Mouse (Mus musculus): ENCODE data around the gene Slfn5.
"Not testable (repeated sequence)": the region's sequence is repeated elsewhere in the genome, so short reads cannot be mapped to it uniquely, and the experiment has no call there.

The Slfn5 gene

DNA sequence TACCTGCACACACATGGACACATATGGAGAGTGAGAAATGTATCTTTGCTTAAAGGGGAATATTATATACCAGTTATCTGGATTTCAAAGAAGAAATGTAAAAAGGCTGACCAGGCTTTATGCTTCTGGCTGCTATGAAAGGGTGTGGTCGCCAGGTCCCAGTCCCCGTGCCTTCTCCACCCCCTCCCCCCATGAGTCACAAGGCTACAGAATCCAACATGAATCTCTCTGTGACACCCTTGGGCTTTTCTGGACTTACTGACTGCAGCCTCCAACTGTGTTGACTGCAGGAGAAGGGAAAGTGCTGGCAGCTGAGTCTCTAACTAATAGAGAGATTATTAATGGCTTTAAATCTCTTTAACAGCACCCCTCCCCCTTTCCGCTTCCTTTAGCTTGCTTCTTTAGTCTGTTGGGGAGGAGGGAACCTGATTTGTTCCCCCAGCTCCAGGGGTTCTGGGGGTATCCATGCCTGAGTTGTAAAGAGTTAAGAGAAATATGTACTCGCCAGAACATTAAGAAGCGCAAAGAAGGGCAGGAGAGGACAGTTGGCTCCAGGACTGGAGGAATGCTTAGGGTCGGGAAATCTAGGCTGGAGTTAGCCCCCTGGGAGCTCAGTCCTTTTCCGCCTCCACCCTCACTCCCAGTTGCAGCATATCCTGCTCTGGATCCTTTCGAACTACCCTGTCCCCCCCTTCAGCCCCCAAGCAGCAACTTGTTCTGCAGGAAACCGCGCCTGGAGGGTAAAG is at the start of gene Slfn5:
Gene Slfn5, plus strand, starts transcription at position 614 of the 746 bp plus-strand sequence.
- DNase-seq (ENCODE audit: extremely low spot score): peak; percentile 8

DNA sequence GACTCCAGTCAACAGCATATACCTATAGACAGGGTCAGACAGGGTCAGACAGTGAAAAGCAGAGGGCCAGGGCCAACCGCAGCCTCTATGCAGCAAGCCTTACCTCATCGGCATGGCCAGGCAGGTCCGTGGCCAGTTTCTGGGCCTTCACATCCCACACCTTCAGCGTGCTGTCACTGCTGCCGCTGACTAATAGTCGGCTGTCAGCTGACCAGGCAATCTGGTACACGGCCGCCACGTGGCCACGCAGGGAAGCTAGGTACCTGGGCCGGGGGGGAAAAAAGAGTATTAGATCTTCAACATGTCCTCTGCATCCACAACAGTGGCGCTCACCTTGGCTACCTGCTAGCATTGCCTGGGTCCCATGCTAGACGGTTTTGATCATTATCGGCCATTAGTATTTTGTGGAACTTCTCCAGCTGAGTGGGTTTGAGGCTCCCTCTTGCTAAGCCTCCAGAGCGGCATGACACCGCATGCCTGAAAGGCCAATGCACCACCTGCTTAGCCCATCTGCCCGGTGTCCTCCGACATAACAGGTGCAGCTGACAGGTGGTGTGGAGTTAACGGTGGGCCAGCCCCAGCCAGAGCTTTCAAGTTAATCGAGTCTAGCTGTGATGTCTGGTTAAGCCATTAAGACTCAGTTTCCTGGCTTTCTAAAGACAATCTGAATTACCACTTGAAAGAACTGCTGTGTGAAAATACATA is 49.4 kb upstream of the Slfn5 start:
- no peak for DNase-seq (ENCODE audit: extremely low spot score)

DNA sequence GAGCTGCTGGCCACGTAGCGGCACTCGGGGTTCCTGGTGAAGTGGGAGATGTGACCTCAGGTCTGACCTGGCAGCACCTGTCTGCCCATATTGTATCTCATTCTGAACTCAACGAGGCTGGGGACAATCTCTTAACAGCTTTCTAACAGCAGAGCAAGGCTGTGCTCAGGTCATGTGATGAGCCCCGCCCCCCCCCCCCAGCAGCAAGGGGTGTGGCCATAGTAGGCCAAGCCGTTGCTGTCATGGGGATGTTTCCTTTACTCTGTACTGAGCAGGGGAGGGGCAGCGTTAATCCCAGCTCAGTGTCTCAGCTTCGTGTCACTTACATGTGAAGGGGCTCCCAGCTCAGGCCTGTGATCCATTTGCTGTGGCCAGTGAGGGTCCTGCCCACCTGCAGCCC is 46.2 kb upstream of the Slfn5 start:
- DNase-seq (ENCODE audit: extremely low spot score): no peak

DNA sequence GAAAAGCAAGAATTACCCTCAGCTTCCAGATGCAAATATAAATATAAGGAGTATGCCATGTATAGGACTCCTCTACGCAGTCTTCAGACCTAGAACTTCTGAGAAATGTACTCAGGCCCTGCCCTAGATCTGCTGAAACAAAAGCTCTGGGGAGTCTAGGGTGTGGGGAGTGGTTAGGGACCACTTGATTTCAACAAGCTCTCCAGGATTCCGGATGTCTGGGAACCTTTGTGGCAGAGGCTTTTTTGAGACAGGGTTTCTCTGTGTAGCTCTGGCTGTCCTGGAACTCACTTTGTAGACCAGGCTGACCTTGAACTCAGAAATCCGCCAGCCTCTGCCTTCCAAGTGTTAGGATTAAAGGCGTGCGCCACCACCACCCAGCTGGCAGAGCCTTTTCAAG is 45.3 kb upstream of the Slfn5 start:
- no peak for DNase-seq (ENCODE audit: extremely low spot score)

DNA sequence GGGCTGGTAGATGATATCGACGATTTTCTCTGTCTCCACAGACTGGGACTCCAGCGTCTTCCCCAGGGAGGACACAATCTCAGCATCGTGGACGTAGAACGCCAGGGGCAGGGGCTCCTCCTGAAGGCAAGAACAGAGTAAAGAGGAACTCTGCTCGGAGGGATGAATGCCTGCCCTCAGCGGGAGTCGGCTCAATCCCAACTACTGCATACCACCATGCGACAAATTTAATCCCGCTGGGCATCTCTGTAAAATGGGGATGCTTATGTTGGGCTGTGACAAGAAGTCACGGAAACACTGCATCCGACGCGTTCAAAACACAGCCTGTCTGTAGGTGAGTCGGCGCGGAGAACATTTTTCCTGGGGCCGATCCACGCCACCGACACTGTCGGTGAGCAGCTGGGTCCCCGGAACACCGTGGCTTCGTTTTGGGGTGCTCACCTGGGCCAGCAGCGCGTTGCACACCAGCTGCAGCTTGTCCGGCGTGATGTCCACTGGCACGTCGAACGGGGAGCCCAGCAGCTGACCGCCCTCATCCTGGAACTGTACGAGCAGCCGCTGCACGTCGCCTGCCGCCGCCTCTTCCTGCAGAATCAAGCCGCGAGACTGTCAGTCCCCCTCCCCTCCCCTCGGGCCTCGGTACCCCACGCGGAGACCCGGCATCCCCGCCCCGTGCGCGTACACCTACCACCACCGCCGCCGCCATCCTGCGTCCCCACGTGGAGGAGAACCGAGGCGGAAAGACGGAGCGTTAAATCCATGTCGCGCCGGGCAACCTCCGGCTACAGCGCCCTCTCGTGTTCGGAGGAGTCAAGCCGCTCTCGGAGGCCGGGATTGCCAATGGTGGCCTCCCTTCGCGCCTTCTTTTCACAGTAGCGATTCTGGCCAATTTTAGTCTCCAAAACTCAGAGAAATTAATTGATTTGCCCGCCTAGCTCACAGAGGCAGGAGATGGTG is 43.2 kb upstream of the Slfn5 start, which contains the start of gene Nle1:
Gene Nle1, minus strand, starts transcription at position 761 of the 957 bp plus-strand sequence.
- DNase-seq (ENCODE audit: extremely low spot score): peak; percentile 94

DNA sequence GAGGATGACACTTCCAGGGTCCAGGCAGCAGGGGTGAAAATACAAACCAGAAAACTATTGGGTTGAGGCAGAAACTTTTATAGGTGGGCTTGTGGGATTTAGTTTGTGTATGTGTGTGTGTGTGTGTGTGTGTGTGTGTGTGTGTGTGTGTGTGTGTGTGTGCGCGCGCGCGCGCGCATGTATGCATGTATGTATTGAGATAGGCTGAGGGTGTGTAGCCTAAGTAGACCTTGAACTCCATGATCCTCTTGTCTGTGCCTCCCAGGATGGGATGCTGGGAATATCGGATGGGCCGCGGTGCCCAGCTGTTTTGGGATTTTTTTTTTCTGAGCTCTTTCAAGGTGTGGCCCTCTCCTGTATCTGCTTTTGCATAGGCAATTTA is 42.5 kb upstream of the Slfn5 start:
- no peak for DNase-seq (ENCODE audit: extremely low spot score)

DNA sequence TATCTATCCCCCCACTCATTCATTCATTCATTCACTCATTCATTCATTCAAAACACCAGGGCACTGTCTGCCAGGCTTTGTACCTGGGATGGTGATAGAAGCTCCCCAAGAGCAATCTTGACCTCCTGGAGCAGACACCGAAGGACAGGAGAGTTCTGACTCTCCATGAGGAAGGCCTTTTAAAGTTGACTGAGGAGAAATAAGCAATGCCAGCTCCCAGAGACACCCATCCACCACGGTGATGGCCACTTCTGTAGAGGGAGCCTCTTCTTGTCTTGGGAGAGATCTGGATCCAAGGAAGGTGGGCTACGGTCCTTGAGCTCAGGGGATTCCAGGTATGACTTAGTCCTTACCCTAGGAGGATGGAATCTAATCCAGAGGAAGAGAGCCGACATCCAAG is 40.9 kb upstream of the Slfn5 start, which contains the start of gene Unc45b:
Gene Unc45b, plus strand, starts transcription at position 301 of the 400 bp plus-strand sequence.
- DNase-seq (ENCODE audit: extremely low spot score): no peak

DNA sequence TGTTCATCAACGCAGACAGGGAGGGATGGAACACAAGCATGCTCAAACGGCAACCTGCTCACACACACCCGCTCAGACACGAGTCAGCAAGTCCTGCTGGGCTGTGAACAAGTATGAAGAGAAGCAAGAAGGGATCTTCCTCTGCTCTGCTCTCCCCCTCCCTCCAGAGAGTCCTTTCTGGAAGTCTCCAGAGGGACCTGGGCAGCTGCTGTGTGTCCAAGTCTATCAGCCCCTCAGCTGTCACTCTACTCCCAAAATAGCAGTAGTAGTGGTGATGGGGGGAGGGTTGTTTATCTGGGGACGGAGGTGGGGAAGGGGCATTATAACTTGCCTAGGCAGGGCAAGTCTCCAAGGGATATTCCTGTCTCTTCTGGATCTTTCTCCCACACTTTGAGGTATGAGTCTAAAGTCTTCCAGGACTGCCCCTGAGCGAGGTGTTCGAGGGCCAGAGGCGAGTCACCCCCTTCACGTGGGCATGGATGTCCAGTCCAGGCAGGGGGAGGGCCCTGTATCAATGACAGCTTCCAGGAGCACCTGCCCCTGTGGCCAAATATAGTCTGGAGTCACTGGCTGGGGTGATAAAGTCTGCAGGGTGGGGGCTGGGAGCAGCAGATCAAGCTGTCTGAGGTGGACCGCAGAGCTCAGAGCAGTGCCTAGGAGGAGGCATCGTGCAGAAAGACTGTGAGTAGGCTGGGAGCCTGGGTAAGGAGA is 40.3 kb upstream of the Slfn5 start:
- no peak for DNase-seq (ENCODE audit: extremely low spot score)

DNA sequence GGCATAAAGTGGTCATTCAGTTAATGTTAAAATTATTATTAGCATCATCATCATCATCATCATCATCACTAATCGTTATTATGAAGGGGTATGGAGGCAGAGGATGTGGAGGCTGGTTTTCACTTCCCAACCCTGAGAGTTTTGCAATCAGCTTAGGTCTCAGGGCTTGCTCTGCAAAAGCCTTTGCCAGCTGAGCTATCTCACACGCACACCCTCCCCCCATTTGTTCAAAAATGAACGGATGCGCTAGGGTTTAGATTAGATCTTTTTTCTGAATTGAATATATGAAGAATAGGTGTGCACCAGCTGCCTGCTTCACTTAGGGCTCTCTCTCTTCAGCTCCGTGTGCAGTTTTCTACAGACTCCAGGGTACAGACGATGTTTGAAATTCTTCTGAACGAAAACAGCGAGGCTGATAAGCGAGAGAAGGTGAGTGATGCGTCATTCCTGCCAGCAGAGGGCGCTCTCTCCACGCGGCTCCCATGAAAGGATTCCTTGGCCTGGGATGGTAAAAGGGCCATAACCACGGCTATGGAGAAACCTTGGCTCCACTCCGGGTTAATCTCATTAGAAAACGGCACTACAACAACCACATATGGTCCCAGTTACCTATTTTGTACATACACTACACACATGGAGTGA is 36.3 kb upstream of the Slfn5 start:
- DNase-seq (ENCODE audit: extremely low spot score): peak; percentile 82

DNA sequence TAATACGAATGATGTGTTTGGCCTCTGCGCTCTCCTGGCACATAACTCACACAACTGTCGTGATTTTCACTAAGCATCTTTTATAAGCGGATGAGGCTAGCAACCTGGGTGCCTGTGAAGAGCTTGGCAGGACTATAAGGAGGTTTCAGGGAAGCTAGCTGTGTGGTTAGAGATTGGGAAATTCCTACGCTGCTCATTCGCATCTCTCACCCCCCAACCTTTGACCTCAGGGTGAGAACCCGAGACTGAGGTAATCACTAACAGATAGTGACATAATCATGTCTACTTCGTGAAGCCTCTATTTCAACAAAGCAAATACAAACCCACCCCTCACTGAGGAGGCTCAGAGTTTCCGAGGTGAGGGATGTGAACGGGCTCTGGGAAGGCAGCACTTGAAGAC is 30.4 kb upstream of the Slfn5 start:
- no peak for DNase-seq (ENCODE audit: extremely low spot score)

DNA sequence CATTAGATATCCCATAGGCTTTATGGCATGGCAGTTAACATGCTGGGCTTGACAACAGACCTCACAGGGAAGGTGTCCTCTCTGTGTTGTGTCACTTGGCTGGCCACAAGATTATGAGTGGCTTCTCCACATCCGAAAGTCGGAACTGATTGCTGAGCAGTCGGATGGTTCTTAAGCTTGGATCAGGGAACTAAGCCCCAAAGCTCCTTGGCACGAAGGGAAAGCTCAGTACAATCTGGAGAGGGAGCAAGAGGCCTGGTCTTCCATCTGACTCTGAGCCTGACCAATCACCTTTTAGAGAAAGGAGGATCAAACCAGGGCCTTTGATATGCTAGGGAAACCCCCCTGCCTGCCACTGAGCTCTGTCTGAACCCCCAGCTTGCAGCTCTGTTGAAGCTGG is 29.5 kb upstream of the Slfn5 start:
- DNase-seq (ENCODE audit: extremely low spot score): no peak

DNA sequence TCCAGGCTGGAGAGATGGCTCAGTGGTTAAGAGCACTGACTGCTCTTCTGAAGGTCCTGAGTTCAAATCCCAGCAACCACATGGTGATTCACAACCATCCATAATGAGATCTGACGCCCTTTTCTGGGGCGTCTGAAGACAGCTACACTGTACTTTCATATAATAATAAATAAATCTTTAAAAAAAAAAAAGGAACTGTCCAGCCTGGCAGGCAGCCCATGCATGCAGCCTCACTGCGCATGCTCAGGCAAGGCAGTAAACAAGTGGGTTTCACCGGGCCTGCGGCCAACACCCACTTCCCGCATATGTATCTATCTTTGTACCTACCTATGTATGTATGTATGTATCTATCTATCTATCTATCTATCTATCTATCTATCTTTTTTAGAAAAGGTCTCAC is 27.2 kb upstream of the Slfn5 start:
- not testable (repeated sequence) for DNase-seq (ENCODE audit: extremely low spot score)

DNA sequence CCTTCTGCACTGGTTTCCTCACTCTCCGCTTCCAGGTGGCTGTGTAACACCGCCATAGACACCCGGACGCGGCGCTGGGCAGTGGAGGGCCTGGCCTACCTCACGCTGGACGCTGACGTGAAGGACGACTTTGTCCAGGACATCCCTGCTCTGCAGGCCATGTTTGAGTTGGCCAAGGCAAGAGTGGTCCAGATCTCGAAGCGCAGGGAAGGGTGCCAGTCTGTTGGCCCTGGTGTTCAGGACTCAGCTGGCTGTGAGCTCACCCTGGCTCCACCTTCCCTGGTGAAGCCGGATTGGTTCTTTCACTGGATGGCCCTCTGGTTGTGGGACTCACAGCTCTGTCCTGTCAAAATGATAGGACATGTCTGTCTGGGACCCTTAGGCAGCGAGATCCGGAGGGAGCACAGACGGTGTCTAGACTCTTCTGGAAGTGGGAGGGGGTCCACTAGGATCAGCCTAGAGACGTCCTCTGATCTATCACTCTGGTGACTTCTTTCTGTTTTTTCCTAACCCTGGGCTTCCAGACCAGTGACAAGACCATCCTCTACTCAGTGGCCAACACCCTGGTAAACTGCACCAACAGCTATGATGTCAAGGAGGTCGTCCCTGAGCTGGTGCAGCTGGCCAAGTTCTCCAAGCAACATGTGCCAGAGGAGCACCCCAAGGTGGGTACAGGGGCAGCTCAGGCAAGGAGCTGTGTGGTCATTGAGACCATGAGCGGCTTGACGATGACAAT is 22.1 kb upstream of the Slfn5 start:
- peak; percentile 27 for DNase-seq (ENCODE audit: extremely low spot score)

DNA sequence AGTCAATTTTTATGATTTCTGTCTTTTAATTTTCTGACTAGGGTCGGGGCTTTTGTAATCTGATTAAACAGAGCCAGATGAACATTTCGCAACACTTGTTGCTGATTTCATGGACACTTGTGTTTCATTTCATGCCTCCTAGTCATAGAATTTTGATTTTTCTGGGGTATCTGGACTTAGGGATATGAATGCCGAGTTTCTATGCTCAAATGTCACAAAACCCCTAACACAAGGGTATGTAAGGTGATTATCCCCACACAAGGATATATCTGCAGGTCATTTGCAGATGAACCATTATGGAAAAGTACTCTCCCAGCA is 21.6 kb upstream of the Slfn5 start:
- DNase-seq (ENCODE audit: extremely low spot score): no peak

DNA sequence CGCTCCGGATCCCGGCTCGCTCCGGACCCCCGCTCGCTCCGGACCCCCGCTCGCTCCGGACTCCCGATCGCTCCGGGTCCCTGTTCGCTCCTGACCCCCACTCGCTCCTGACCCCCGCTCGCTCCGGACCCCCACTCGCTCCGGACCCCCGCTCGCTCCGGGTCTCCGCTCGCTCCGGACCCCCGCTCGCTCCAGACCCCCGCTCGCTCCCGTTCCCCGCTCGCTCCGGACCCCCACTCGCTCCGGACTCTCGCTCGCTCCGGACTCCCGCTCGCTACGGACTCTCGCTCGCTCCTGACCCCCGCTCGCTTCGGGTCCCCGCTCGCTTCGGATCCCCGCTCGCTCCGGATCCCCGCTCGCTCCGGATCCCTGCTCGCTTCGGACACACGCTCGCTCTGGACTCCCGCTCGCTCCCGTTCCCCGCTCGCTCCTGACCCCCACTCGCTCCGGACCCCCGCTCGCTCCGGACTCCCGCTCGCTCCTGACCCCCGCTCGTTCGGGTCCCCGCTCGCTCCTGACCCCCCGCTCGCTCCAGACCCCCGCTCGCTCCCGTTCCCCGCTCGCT is 20.7 kb upstream of the Slfn5 start:
- peak; percentile 17 for DNase-seq (ENCODE audit: extremely low spot score)

DNA sequence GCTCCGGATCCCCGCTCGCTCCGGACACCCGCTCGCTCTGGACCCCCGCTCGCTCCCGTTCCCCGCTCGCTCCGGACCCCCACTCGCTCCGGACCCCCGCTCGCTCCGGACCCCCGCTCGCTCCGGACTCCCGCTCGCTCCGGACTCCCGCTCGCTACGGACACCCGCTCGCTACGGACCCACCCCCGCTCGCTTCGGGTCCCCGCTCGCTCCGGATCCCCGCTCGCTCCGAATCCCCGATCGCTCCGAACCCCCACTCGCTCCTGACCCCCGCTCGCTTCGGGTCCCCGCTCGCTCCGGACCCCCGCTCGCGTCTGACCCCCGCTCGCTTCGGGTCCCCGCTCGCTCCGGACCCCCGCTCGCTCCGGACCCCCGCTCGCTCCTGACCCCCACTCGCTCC is 20.0 kb upstream of the Slfn5 start:
- DNase-seq (ENCODE audit: extremely low spot score): not testable (repeated sequence)

DNA sequence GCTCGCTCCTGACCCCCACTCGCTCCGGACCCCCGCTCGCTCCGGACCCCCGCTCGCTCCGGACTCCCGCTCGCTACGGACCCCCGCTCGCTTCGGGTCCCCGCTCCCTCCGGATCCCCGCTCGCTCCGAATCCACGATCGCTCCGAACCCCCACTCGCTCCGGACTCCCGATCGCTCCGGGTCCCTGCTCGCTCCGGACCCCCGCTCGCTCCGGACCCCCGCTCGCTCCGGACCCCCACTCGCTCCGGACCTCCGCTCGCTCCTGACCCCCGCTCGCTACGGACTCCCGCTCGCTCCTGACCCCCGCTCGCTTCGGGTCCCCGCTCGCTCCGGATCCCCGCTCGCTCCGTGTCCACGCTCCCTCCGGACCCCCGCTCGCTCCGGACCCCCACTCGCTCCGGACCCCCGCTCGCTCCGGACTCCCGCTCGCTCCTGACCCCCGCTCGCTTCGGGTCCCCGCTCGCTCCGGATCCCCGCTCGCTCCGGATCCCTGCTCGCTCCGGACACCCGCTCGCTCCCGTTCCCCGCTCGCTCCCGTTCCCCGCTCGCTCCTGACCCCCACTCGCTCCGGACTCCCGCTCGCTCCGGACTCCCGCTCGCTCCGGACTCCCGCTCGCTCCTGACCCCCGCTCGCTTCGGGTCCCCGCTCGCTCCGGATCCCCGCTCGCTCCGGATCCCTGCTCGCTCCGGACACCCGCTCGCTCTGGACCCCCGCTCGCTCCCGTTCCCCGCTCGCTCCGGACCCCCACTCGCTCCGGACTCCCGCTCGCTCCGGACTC is 19.3 kb upstream of the Slfn5 start:
- peak; percentile 7 for DNase-seq (ENCODE audit: extremely low spot score)

DNA sequence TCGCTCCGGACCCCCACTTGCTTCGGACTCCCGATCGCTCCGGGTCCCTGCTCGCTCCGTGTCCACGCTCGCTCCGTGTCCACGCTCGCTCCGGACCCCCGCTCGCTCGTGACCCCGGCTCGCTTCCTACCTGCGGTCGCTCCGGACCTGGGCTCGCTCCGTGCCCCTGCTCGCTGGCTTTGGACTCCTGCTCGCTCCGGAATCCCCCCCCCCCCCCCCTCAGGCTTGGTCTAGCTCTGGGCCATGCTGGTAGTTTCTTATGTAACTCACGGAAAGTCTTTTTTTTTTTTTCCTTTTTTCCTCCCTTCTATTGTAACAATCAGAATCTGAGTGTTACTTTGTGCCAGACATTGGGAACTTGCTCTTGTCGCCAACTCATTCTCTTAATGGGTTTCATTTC is 18.0 kb upstream of the Slfn5 start:
- no peak for DNase-seq (ENCODE audit: extremely low spot score)

DNA sequence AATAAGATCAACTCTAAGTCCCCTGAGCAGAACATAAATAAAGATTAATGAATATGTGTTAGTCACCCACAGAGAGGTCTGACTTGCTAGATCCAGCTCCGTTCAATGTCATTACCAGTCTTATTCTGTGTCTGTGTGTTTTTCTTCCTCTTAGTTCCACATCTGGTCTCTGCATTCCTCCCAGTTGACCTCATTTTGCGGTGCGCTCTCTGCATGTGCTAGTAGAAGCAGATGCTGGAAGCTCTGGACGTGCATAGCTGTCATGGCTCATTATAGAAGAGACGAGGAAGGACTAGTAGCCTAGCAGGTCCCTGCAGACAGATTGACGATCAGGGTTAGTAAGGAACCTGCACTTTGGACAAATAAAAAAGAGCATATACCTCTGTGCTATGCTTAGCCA is 7.8 kb upstream of the Slfn5 start:
- no peak for DNase-seq (ENCODE audit: extremely low spot score)
